Mouse (Mus musculus) small intestine, adult 2 months (tissue): ENCODE measurements at regions not wholly inside any gene's neighbourhood (a gene's known extent, or its start where the extent isn't known, plus 50 kb on each side); places are given as distances from the start of the nearest gene placed in this dataset.

Experiments
- H3K27ac ChIP-seq: fragments of 200-500 bp; 2 replicates; pipeline ENCODE4 v1.5.1; 2012; ENCODE audit warnings: low read depth, low read length, control low read depth, inconsistent platforms; ENCODE audit not compliant: insufficient read depth
- H3K27me3 ChIP-seq: fragments of 200-500 bp; 2 replicates; pipeline ENCODE4 v1.6.1; 2012; ENCODE audit warnings: mild to moderate bottlenecking, moderate library complexity, low read length, inconsistent platforms; ENCODE audit not compliant: control insufficient read depth, insufficient read depth
- H3K36me3 ChIP-seq: fragments of 200-500 bp; 2 replicates; pipeline ENCODE4 v1.6.1; 2012; ENCODE audit warnings: mild to moderate bottlenecking, low read length, control low read depth, inconsistent platforms; ENCODE audit not compliant: control insufficient read depth, insufficient read depth
- H3K4me1 ChIP-seq: fragments of 200-500 bp; 2 replicates; pipeline ENCODE4 v1.6.1; 2012; ENCODE audit warnings: low read length, inconsistent platforms, mixed read lengths; ENCODE audit not compliant: control insufficient read depth, insufficient read depth, insufficient read length
- H3K4me3 ChIP-seq: fragments of 200-500 bp; 2 replicates; pipeline ENCODE4 v1.5.1; 2012; ENCODE audit warnings: low read depth, mild to moderate bottlenecking, control low read depth, inconsistent platforms, low read length, moderate library complexity
- CTCF ChIP-seq: fragments of 200-500 bp; IDR thresholded peaks from 2 replicates; pipeline ENCODE4 v1.5.1; 2012; ENCODE audit warnings: low read depth, mild to moderate bottlenecking, control low read depth, inconsistent platforms, low read length, moderate library complexity, mixed read lengths; ENCODE audit not compliant: insufficient replicate concordance, insufficient read length; ENCODE audit errors: extremely low read depth
- POLR2A ChIP-seq: fragments of 200-500 bp; IDR thresholded peaks from 2 replicates; pipeline ENCODE4 v1.6.1; 2012; ENCODE audit warnings: low read depth, mild to moderate bottlenecking, control low read depth, inconsistent platforms, low read length, moderate library complexity
- WGBS: fragments of 180-500 bp; shearing (Covaris S2); methylation state at CpG from one replicate; pipeline ENCODE4 v1.1.7; 2018; 5-methylcytosine and 5-hydroxymethylcytosine counted together

DNA sequence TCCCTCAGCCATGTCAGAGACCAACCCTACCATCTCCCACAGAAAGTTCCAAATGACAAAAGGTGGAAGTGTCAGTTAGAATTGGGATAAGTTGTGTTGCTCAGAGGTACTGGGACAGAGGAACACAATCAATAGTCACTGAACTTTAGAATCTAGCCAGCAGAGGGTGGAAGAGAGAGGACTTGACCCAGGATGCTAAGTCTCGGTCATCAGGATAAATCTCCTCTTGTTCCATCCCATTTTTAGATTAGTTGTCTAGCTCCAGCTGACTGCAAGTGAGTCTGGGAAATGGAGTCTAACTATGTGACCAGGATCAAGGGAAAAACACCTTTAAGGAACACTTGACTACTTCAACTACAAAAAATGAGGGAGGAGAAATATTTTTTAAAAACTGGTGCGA, 91.5 kb downstream of the Fam84b start:
- Histone ChIP-seq H3K27me3 (no peaks in the 10 kb centered on the region), H3K4me3 (no peak overlapping the region), H3K36me3 (no peaks in the 10 kb centered on the region), H3K4me1 (no peaks in the 10 kb centered on the region), H3K27ac (no peak overlapping the region)
- 53% methylated on average over 2 of the region's 2 CpGs for WGBS
- TF ChIP-seq CTCF (no peak), POLR2A (no peak)

DNA sequence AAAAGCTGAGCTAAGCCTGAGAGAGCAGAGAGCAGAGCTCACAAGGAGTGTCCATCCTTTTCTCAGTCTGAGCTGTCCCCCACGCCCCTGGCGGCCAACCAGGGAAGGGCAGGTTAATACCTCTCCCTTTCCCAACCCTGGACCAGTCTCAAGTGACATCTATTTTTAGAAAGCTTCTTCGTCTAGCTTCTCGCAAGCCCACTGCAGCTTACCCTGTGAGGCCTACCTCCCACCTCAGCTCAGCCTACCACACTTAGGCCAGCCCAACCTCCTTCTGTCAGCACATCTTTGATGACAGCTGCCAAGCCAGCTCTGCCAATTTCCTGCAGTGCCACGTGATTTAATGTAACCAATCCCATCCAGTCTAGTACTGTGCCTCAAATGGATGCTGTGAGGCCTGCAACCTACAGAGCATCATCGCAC, 93.6 kb downstream of the Fam84b start:
- 25% methylated on average over 6 of the region's 6 CpGs for WGBS
- no peaks in the 10 kb centered on the region for H3K27me3 ChIP-seq
- no peak for TF ChIP-seq POLR2A
- TF ChIP-seq CTCF: peak; percentile 78
- no peak overlapping the region for H3K27ac ChIP-seq
- H3K4me1 ChIP-seq: no peaks in the 10 kb centered on the region
- H3K36me3 ChIP-seq: no peaks in the 10 kb centered on the region
- H3K4me3 ChIP-seq: no peak overlapping the region

GRCm38 (mm10) chr15:60754246-60754645, 99.3 kb downstream of the Fam84b start:
- TF ChIP-seq CTCF: no peak
- no peak for TF ChIP-seq POLR2A
- WGBS: 90% methylated on average over 5 of the region's 5 CpGs

DNA sequence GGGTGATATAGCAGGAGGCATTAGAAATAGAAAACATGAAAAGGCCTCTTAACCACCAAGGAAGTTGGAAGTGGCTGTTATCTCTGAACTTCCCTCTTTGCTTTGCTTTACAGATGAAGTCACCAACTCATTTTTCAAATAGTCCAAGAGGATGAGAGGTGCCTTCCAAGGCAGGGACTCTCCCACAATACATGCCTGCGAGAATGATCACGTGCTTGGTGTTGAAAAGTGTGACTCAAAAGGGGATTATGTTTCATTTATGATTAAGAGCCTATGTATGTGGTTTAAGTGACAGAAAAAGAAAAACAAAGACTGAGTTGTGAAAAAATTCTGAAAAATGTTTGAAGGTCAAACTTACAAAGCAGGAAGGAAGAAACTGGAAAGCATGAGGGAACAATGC, 114.0 kb downstream of the Fam84b start:
- Histone ChIP-seq H3K4me3 (no peak overlapping the region), H3K27me3 (no peaks in the 10 kb centered on the region), H3K36me3 (no peaks in the 10 kb centered on the region), H3K27ac (no peak overlapping the region), H3K4me1 (no peaks in the 10 kb centered on the region)
- TF ChIP-seq CTCF (no peak), POLR2A (no peak)
- 56% methylated on average over 2 of the region's 2 CpGs for WGBS

More at GRCm38 (mm10) chr15:60754246-60754645, 99.3 kb downstream of the Fam84b start:
- no peak overlapping the region for H3K4me3 ChIP-seq
- H3K27me3 ChIP-seq: no peaks in the 10 kb centered on the region
- no peaks in the 10 kb centered on the region for H3K4me1 ChIP-seq
- no peaks in the 10 kb centered on the region for H3K36me3 ChIP-seq
- H3K27ac ChIP-seq: no peak overlapping the region

- no peak overlapping the region for H3K4me3 ChIP-seq
- no peaks in the 10 kb centered on the region for H3K27me3 ChIP-seq
- no peaks in the 10 kb centered on the region for H3K36me3 ChIP-seq
- no peak for TF ChIP-seq CTCF
- no peak for TF ChIP-seq POLR2A
- WGBS: 66% methylated on average over 3 of the region's 3 CpGs
- H3K27ac ChIP-seq: no peak overlapping the region
- no peaks in the 10 kb centered on the region for H3K4me1 ChIP-seq
These were observed 115.3 kb downstream of the Fam84b start for GRCm38 (mm10) chr15:60738258-60738657.

DNA sequence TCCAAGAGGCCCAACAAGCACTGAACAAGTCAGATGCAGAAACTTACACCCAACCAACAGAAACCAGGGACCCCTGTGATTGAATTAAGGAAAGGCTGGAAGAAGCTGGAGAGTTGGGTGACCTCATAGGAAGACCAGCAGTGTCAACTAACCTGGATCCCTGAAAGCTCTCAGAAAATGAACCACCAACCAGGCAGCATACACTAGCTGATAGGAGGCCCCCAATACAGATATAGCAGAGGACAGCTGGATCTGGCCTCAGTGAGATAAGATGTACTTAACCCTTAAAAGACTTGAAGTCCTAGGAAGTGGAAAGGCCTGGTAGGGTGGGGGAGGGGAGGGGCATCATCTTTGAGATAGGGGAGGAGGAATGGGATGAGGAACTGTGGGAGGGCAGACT, 121.2 kb downstream of the Fam84b start:
- Histone ChIP-seq H3K27ac (no peak overlapping the region), H3K36me3 (no peaks in the 10 kb centered on the region), H3K4me1 (no peaks in the 10 kb centered on the region), H3K4me3 (no peak overlapping the region), H3K27me3 (no peaks in the 10 kb centered on the region)
- TF ChIP-seq CTCF (no peak), POLR2A (no peak)

DNA sequence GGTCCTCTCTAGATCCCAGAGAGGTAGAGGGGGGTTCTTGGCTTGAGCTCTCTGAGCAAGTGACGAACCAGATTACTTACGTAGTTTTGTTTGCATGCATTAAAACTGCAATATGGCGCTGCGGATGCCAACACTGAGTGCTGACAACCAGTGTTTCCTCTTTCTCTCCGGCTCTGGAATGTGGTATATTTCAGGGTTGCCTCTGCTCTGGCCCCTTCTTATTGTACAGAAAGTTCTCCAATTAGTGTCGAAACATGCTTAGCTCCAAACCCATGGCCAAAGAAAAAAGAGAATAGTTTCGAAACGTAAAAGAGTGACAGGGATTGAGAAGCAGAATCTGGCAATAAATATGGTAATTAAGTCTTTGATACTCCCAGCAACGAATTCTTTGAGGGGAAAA, 124.8 kb downstream of the Fam84b start:
- 81% methylated on average over 9 of the region's 9 CpGs for WGBS
- no peaks in the 10 kb centered on the region for H3K36me3 ChIP-seq

DNA sequence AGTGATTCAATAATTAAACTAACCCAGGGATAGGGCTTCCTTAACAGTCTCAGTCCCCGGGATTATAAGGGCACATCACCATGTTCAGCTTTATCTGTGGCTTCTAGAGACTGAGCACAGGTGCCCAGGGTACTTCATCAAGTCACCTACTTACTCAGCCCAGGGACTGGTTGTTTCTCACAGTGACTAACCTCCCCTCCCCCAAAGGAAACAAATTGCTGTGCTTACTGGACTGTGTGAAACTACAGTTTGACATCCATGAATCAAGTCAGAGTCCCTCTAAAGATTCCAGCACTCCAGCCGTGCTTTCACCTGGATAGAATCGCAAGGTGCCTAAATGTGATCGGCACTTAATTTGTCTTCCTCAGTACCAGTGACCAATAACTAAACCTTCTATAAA, 125.2 kb downstream of the Fam84b start:
- Histone ChIP-seq H3K27me3 (no peaks in the 10 kb centered on the region), H3K36me3 (no peaks in the 10 kb centered on the region), H3K27ac (no peak overlapping the region), H3K4me1 (no peaks in the 10 kb centered on the region), H3K4me3 (no peak overlapping the region)
- WGBS: 75% methylated on average over 4 of the region's 4 CpGs
- TF ChIP-seq POLR2A: no peak
- no peak for TF ChIP-seq CTCF

More for the DNA sequence above, 124.8 kb downstream of the Fam84b start:
- TF ChIP-seq POLR2A: no peak
- TF ChIP-seq CTCF: no peak
- no peaks in the 10 kb centered on the region for H3K4me1 ChIP-seq
- no peak overlapping the region for H3K4me3 ChIP-seq
- no peak overlapping the region for H3K27ac ChIP-seq
- H3K27me3 ChIP-seq: no peaks in the 10 kb centered on the region
